Mouse (Mus musculus): Measurements from ENCODE around the gene Cdkn2d. TPM values are rescaled to one million over a fixed set of nuclear protein-coding genes. Genes with fewer than 3 reads are reported as not detected.

Cdkn2d gene
- polyA plus RNA-seq, 2 experiments = 74.4 to 116 TPM

DNA sequence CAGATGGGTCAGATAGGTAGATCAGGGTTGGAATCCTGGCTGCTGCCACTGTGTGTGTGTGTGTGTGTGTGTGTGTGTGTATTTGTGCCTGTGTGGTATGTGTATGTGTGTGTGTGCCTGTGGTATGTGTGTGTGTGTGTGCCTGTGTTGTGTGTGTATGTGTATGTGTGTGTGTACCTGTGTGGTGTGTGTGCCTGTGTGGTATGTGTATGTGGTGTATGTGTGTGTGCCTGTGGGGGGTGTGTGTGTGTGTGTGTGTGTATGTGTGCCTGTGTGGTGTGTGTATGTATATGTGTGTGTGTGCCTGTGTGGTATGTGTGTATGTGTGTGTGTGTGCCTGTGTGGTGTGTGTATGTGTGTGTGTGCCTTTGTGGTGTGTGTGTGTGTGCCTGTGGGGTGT, 36.5 kb downstream of the Cdkn2d start:
- H3K4me1 ChIP-seq (replicated peaks; ENCODE audit: control insufficient read depth in 2 of 2, insufficient read depth in 2 of 2, low read length in 1 of 2) = no peaks in the 10 kb centered on the region
- H3K4me3 ChIP-seq (ENCODE audit: insufficient read depth in 1 of 2, low read depth in 2 of 2, low read length in 2 of 2) = no peak overlapping the region
- H3K36me3 ChIP-seq (replicated peaks; ENCODE audit: control insufficient read depth, insufficient read depth, low read depth) = no peaks in the 10 kb centered on the region
- no peak overlapping the region for H3K9ac ChIP-seq (replicated peaks)
- peaks cover 19% of the 10 kb centered on the region for H3K27me3 ChIP-seq (ENCODE audit: control insufficient read depth, insufficient read depth, low read length)
- DNase-seq (ENCODE audit: low read depth in 3 of 3, low spot score in 3 of 3) (no peak), ATAC-seq (ENCODE audit: insufficient read depth) (no peak)
- H3K27ac ChIP-seq = no peak overlapping the region
- no peaks in the 10 kb centered on the region for H3K9me3 ChIP-seq (ENCODE audit: control insufficient read depth, low read length)
- TF ChIP-seq EP300 (IDR thresholded peaks at IDR 0.05; ENCODE audit: low read depth) = no peak
- H3K4me2 ChIP-seq (ENCODE audit: low read depth) = no peak overlapping the region

DNA sequence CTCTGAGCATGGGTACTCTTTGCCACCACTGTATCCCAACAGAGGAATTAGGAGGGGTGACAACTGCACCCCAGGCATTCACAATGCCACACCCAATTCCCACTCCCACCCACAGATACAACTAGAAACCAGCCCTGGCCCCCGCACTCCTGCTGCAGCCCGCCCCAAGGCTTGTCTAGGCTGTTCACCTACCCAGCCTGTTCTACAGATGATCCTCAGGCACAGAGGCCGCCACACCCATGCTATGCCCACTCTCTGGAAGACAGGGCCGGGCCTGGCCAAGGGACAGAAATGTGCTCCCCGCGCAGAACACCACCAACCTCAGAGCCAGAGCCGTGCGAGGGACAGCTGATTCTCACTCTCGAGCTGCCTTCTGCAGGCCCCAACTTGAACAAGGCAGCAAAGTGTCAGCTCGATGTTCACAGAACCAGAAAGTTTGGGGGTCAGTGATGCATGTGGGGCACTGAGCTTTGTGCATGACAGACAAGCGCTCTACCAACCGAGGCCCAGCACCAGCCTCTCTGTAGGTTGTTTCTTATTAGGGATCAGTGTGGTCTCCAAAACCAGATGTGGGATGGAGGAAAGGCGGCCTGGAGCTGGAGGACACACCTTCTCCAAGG, 40.0 kb downstream of the Cdkn2d start:
- ATAC-seq (ENCODE audit: insufficient read depth) = no peak
- Histone ChIP-seq H3K36me3 (replicated peaks; ENCODE audit: control insufficient read depth, insufficient read depth, low read depth) (no peaks in the 10 kb centered on the region), H3K9me3 (ENCODE audit: control insufficient read depth, low read length) (no peaks in the 10 kb centered on the region), H3K4me1 (replicated peaks; ENCODE audit: control insufficient read depth in 2 of 2, insufficient read depth in 2 of 2, low read length in 1 of 2) (no peaks in the 10 kb centered on the region), H3K9ac (replicated peaks) (no peak overlapping the region), H3K4me2 (ENCODE audit: low read depth) (no peak overlapping the region), H3K27ac (no peak overlapping the region), H3K27me3 (ENCODE audit: control insufficient read depth, insufficient read depth, low read length) (peaks cover 50% of the 10 kb centered on the region), H3K4me3 (ENCODE audit: insufficient read depth in 1 of 2, low read depth in 2 of 2, low read length in 2 of 2) (no peak overlapping the region)
- DNase-seq (ENCODE audit: low read depth in 3 of 3, low spot score in 3 of 3) = no peak
- 62% methylated on average over 13 of the region's 13 CpGs for WGBS (ENCODE audit: insufficient replicate concordance)
- TF ChIP-seq CTCF (IDR thresholded peaks at IDR 0.05; ENCODE audit: low read depth) (no peak), EP300 (IDR thresholded peaks at IDR 0.05; ENCODE audit: low read depth) (no peak)

DNA sequence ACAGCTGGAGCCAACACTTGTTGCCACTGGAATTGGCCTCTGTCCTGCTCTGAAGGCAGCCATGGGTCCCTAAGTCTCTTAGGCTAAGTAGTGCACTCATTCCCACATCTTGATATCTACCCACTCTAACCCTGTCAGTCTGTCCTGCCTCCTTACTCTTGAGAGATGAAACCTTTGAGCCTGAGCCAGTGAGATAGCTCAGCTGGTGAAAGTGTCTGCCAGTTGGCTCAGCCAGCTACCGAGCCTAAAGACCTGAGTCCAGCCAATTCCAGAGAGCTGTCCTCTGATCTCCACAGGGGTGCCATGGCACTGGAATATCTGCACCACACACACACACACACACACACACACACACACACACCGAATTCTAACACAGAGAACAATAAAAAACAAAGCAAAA, 40.7 kb downstream of the Cdkn2d start:
- no peak for DNase-seq (ENCODE audit: low read depth in 3 of 3, low spot score in 3 of 3)
- Histone ChIP-seq H3K4me2 (ENCODE audit: low read depth) (no peak overlapping the region), H3K4me3 (ENCODE audit: insufficient read depth in 1 of 2, low read depth in 2 of 2, low read length in 2 of 2) (no peak overlapping the region), H3K36me3 (replicated peaks; ENCODE audit: control insufficient read depth, insufficient read depth, low read depth) (no peaks in the 10 kb centered on the region), H3K27ac (no peak overlapping the region), H3K9me3 (ENCODE audit: control insufficient read depth, low read length) (no peaks in the 10 kb centered on the region), H3K27me3 (ENCODE audit: control insufficient read depth, insufficient read depth, low read length) (peaks cover 58% of the 10 kb centered on the region), H3K4me1 (replicated peaks; ENCODE audit: control insufficient read depth in 2 of 2, insufficient read depth in 2 of 2, low read length in 1 of 2) (no peaks in the 10 kb centered on the region), H3K9ac (replicated peaks) (no peak overlapping the region)
- TF ChIP-seq EP300 (IDR thresholded peaks at IDR 0.05; ENCODE audit: low read depth) (no peak), CTCF (IDR thresholded peaks at IDR 0.05; ENCODE audit: low read depth) (no peak)
- ATAC-seq (ENCODE audit: insufficient read depth) = no peak
- 29% methylated on average over 2 of the region's 2 CpGs for WGBS (ENCODE audit: insufficient replicate concordance)

DNA sequence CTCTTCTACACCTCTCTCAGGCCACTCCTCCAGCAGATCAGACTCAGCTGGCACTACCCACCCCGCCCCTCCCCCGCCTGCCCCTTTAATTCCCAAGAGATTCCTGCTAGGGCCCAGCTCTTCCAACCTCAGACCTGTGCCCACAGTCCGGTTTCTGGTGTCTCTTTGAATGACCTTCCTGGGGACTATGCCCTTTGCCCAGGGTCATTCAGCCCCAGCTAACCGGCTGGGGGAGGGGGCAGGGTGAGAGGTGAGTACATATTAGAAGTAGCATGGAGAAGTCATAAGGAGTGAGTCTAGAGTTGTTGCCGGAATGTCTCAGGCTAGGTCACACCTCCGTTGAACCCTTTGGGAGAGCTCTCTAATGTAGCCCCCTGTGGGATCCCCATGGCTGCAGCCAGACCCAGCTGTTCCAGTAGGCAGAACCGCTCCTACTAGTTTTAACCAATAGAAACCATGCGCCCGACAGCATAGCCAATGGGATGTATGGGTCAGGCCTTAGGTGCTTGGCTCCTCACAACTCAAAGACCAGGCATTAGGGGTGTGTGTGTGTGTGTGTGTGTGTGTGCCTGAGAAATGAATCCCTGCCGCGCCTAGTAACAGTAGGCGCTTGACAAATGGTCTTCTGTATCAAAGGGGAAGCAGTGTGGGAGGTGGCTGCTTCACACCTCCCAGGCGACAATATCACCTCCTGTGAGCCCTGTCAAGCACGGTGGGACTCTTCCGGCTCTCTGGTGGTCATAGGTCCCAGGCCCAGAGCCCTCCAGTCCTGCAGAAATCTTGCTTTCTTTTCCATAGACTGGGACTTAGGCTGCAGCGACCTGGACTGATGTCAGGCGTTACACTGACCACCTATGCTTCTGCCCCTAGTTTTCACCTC, 41.3 kb downstream of the Cdkn2d start:
- Histone ChIP-seq H3K27me3 (ENCODE audit: control insufficient read depth, insufficient read depth, low read length) (peaks cover 64% of the 10 kb centered on the region), H3K9ac (replicated peaks) (no peak overlapping the region), H3K4me2 (ENCODE audit: low read depth) (no peak overlapping the region), H3K9me3 (ENCODE audit: control insufficient read depth, low read length) (no peaks in the 10 kb centered on the region), H3K27ac (no peak overlapping the region), H3K4me3 (ENCODE audit: insufficient read depth in 1 of 2, low read depth in 2 of 2, low read length in 2 of 2) (no peak overlapping the region), H3K36me3 (replicated peaks; ENCODE audit: control insufficient read depth, insufficient read depth, low read depth) (no peaks in the 10 kb centered on the region), H3K4me1 (replicated peaks; ENCODE audit: control insufficient read depth in 2 of 2, insufficient read depth in 2 of 2, low read length in 1 of 2) (no peaks in the 10 kb centered on the region)
- 16% methylated on average over 17 of the region's 17 CpGs for WGBS (ENCODE audit: insufficient replicate concordance)
- peak; percentile 42; the same call in 1 of the 2 replicates for ATAC-seq (ENCODE audit: insufficient read depth)
- TF ChIP-seq CTCF (IDR thresholded peaks at IDR 0.05; ENCODE audit: low read depth) (no peak), EP300 (IDR thresholded peaks at IDR 0.05; ENCODE audit: low read depth) (no peak)
- no peak for DNase-seq (ENCODE audit: low read depth in 3 of 3, low spot score in 3 of 3)

DNA sequence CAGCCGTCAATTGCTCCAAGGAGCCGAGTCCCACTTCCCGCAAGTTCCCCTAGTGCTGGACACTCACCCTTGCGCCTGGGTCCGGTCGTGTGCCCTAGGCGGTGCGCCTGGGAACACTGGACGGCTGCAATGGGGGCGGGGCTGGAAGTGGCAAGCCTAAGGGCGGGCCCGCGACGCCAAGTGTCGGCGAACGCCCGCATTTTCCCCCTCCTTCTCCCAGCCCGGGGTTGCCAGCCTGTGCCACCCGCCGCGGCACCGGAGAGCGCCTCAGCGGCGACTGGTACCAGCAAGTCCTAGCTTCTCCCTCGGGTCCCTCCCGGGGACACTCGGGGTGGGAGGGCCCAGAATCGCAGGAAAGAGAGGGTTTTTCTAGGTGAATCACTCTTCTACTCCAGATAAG, 42.9 kb downstream of the Cdkn2d start, which contains the start of gene S1pr5:
TSS of gene S1pr5 (minus strand) at position 118 of the 400 bp plus-strand sequence.
- H3K9me3 ChIP-seq (ENCODE audit: control insufficient read depth, low read length) = no peaks in the 10 kb centered on the region
- no peak for DNase-seq (ENCODE audit: low read depth in 3 of 3, low spot score in 3 of 3)
- TF ChIP-seq CTCF (IDR thresholded peaks at IDR 0.05; ENCODE audit: low read depth) (no peak), EP300 (IDR thresholded peaks at IDR 0.05; ENCODE audit: low read depth) (no peak)
- H3K4me1 ChIP-seq (replicated peaks; ENCODE audit: control insufficient read depth in 2 of 2, insufficient read depth in 2 of 2, low read length in 1 of 2) = no peaks in the 10 kb centered on the region
- H3K36me3 ChIP-seq (replicated peaks; ENCODE audit: control insufficient read depth, insufficient read depth, low read depth) = no peaks in the 10 kb centered on the region
- ATAC-seq (ENCODE audit: insufficient read depth) = no peak
- WGBS (ENCODE audit: insufficient replicate concordance) = 3% methylated on average over 30 of the region's 30 CpGs
- peak within 1 kb of the TSS; percentile 51 for H3K4me2 ChIP-seq (ENCODE audit: low read depth)
- H3K4me3 ChIP-seq (ENCODE audit: insufficient read depth in 1 of 2, low read depth in 2 of 2, low read length in 2 of 2) = peak within 1 kb of the TSS in 1 of 2 experiments; percentile 34; a peak in 2 of 4 replicates
- no peak within 1 kb of the TSS for H3K27ac ChIP-seq
- H3K9ac ChIP-seq (replicated peaks) = no peak within 1 kb of the TSS
- H3K27me3 ChIP-seq (ENCODE audit: control insufficient read depth, insufficient read depth, low read length) = peaks cover 79% of the 10 kb centered on the region

All from liver, embryonic 14.5 days (tissue).